ENCODE assay signal across 9 mouse cellular contexts in the genomic region with DNA sequence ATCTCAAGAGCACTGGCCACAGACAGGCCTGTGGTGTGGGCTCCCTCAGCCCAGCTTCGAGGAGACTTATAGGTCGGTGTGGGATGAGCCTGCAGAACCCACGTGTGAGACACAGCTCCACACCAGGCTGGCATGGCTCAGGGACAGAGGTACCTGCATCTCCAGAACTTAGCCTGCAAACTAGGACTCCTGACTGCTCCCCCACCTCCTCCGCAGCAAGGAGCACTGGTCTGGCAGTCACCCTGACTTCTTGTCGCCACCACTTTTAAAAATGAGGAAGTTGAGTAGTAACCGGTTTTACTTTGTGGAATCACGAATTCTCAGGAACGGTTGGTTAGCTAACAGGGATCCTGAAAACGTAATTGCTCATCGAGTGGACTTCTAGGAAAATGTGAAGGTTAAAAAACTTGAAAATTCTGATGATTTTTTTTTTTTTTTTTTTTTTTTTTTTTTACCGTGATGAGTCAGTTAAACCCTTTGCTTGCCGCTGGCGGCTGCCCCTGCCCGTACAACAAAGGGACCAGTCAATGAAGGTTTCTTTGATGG. TPM values are rescaled to one million over a fixed set of nuclear protein-coding genes. Genes with fewer than 3 reads are reported as not detected.
A peak's percentile ranks its signal among the peaks of the same experiment; 100 is the strongest.
DNase-seq lines count a peak whose midpoint lies in the region; ATAC-seq lines count a peak whose summit lies in the region.
"Had no signal": no experiment of that assay in that cellular context is flagged by ENCODE, and none has a peak within 500 bp of the region (broad histone marks: within the 10 kb centered on the region; RNA-seq: fewer than 3 reads in every experiment).

No protein-coding gene starts in this region.

- no peak overlapping the region for H3K4me2 ChIP-seq in midbrain, embryonic 15.5 days
- H3K4me2 ChIP-seq: embryonic facial prominence, embryonic 15.5 days had no signal

- H3K4me1 ChIP-seq in midbrain, embryonic 10.5 days: peaks cover 9% of the 10 kb centered on the region
- H3K4me1 ChIP-seq in midbrain, embryonic 15.5 days: no peaks in the 10 kb centered on the region
- H3K4me1 ChIP-seq: embryonic facial prominence, embryonic 15.5 days had no signal

- no peak overlapping the region for H3K27ac ChIP-seq in midbrain, embryonic 10.5 days (replicated peaks)
- no peak overlapping the region for H3K27ac ChIP-seq in midbrain, embryonic 15.5 days
- H3K27ac ChIP-seq: embryonic facial prominence, embryonic 15.5 days had no signal

- DNase-seq in adrenal gland, postnatal 36 days: peak; percentile 1 to 8
- no peak for DNase-seq in adrenal gland, postnatal 10 days
- no peak for DNase-seq in midbrain, embryonic 10.5 days (ENCODE audit: low spot score)
- DNase-seq in spleen, postnatal 10 days (ENCODE audit: low spot score in 2 of 2): peak; percentile 18 to 35
- DNase-seq in gastrocnemius, postnatal 36 days: no peak
- no peak for DNase-seq in retina, embryonic 14.5 days (ENCODE audit: low spot score)

- no peaks in the 10 kb centered on the region for H3K9me3 ChIP-seq in midbrain, embryonic 10.5 days (replicated peaks)
- H3K9me3 ChIP-seq in midbrain, embryonic 15.5 days: no peaks in the 10 kb centered on the region
- H3K9me3 ChIP-seq: embryonic facial prominence, embryonic 15.5 days had no signal

- peaks cover 67% of the 10 kb centered on the region for H3K27me3 ChIP-seq in midbrain, embryonic 10.5 days (ENCODE audit: low read depth, poor library complexity, severe bottlenecking)
- H3K27me3 ChIP-seq in midbrain, embryonic 15.5 days (replicated peaks): peaks cover 14% of the 10 kb centered on the region; the same call in 1 of the 2 replicates
- H3K27me3 ChIP-seq: embryonic facial prominence, embryonic 15.5 days had no signal

- no peak for ATAC-seq in midbrain, embryonic 15.5 days (replicated peaks)
- ATAC-seq in inflammation-experienced regulatory T-cells, adult 6 months: peak; percentile 32

- 14% methylated on average over 14 of the region's 14 CpGs for WGBS in midbrain, embryonic 10.5 days
- 18% methylated on average over 14 of the region's 14 CpGs for WGBS in midbrain, embryonic 15.5 days

- peak overlapping the region; percentile 27; the same call in 1 of the 2 replicates for H3K4me3 ChIP-seq in midbrain, embryonic 10.5 days
- H3K4me3 ChIP-seq in midbrain, embryonic 15.5 days: no peak overlapping the region
- H3K4me3 ChIP-seq: embryonic facial prominence, embryonic 15.5 days had no signal

- intact Hi-C loops in gastrocnemius, postnatal 36 days (cut with DNase I): no loop called here

- H3K36me3 ChIP-seq in midbrain, embryonic 10.5 days: no peaks in the 10 kb centered on the region
- no peaks in the 10 kb centered on the region for H3K36me3 ChIP-seq in midbrain, embryonic 15.5 days (replicated peaks)
- H3K36me3 ChIP-seq: embryonic facial prominence, embryonic 15.5 days had no signal

- no peak overlapping the region for H3K9ac ChIP-seq in midbrain, embryonic 15.5 days
- H3K9ac ChIP-seq: embryonic facial prominence, embryonic 15.5 days had no signal

RNA-seq across cellular contexts. Expression of a gene that starts 10.8 kb away (rescaled TPM):
- 1 to 10 TPM; 1.1 to 5.2 TPM for total RNA-seq in adrenal gland, postnatal 36 days (2021)
- 1 to 10 TPM; 2.1 to 3.4 TPM for total RNA-seq in adrenal gland, postnatal 10 days (2021)
- 1.1 and 1.7 TPM in 2 replicates for polyA plus RNA-seq in midbrain, embryonic 10.5 days (2016; fragmentation: Nextera tagmentation; extraction: Ambion mirVana)
- 0.52 and 1.2 TPM in 2 replicates for polyA plus RNA-seq in midbrain, embryonic 15.5 days (2015; fragmentation: Nextera tagmentation; extraction: Ambion mirVana)
- 10 to 100 TPM; 11.2 to 27.7 (median 12.4) TPM for polyA plus RNA-seq in inflammation-experienced regulatory T-cells, adult 6 months (2017; shearing (Covaris generic))
- under 1 TPM; 0.35 to 0.38 TPM for total RNA-seq in gastrocnemius, postnatal 36 days (2021)

Comparison
In these comparisons a context has a peak if more than half of its experiments do, and no peak if none do; other contexts are left out.
1. DNase-seq: peak in adrenal gland, postnatal 36 days (2 of 2) and spleen, postnatal 10 days (2 of 2); none in adrenal gland, postnatal 10 days (single experiment), midbrain, embryonic 10.5 days (single experiment), gastrocnemius, postnatal 36 days (0 of 2) and retina, embryonic 14.5 days (single experiment).